Mouse (Mus musculus) intestine, postnatal 0 days (tissue): Measurements from ENCODE around the gene Socs2. TPM values are rescaled to one million over a fixed set of nuclear protein-coding genes. Genes with fewer than 3 reads are reported as not detected.

Experiments used
- ATAC-seq: fragments of 200-750 bp; cut with Nextera tagmentation; 2 replicates; pipeline ENCODE4 v1.8.0; 2017; ENCODE audit warnings: mild to moderate bottlenecking, moderate TSS enrichment, moderate library complexity
- H3K27ac ChIP-seq: fragments of 300-500 bp; sonication (generic); 2 replicates; pipeline ENCODE4 v1.5.1; 2014; ENCODE audit warnings: mild to moderate bottlenecking, low read depth, low read length, moderate library complexity
- H3K27me3 ChIP-seq: fragments of 300-500 bp; sonication (generic); replicated peaks from 2 replicates; pipeline ENCODE4 v1.6.1; 2014; ENCODE audit warnings: low read length, mixed read lengths; ENCODE audit not compliant: control insufficient read depth, insufficient read depth
- H3K36me3 ChIP-seq: fragments of 300-500 bp; sonication (generic); 2 replicates; pipeline ENCODE4 v1.6.1; 2014; ENCODE audit warnings: mild to moderate bottlenecking, moderate library complexity; ENCODE audit not compliant: control insufficient read depth, insufficient read depth
- H3K4me1 ChIP-seq: fragments of 300-500 bp; sonication (generic); replicated peaks from 2 replicates; pipeline ENCODE4 v1.6.1; 2014; ENCODE audit warnings: antibody characterized with exemption, low read length, mixed read lengths; ENCODE audit not compliant: control insufficient read depth, insufficient read depth
- H3K4me2 ChIP-seq: fragments of 300-500 bp; sonication (generic); replicated peaks from 2 replicates; pipeline ENCODE4 v1.6.1; 2014; ENCODE audit warnings: low read depth, mild to moderate bottlenecking, moderate library complexity
- H3K4me3 ChIP-seq: fragments of 300-500 bp; sonication (generic); 2 replicates; pipeline ENCODE4 v1.5.1; 2014; ENCODE audit warnings: low read depth, low read length
- H3K9ac ChIP-seq: fragments of 300-500 bp; sonication (generic); 2 replicates; pipeline ENCODE4 v1.6.1; 2014; ENCODE audit warnings: mild to moderate bottlenecking, low read depth, low read length
- H3K9me3 ChIP-seq: fragments of 300-500 bp; sonication (generic); 2 replicates; pipeline ENCODE4 v1.6.1; 2016; ENCODE audit warnings: mixed run types; ENCODE audit not compliant: control insufficient read depth
- CTCF ChIP-seq: sonication (generic); IDR thresholded peaks from 2 replicates; pipeline ENCODE4 v1.5.1; 2016; ENCODE audit warnings: low read depth, mild to moderate bottlenecking, control low read depth, antibody characterized with exemption, moderate library complexity
- WGBS: fragments of 180-500 bp; shearing (Covaris S2); extraction: QIAGEN DNeasy Blood & Tissue Kit; methylation state at CpG from one replicate; pipeline ENCODE4 v1.1.7; 2014; 5-methylcytosine and 5-hydroxymethylcytosine counted together
- polyA plus RNA-seq: library from polyadenylated mRNA; unstranded; fragments of >200 nt; fragmentation: Nextera tagmentation; extraction: Ambion mirVana; gene quantifications from 2 replicates; pipeline ENCODE4 v1.2.1, GENCODE M21; 2015

Gene Socs2
- polyA plus RNA-seq, 1 experiment from 2014 or later, result 158 TPM

DNA sequence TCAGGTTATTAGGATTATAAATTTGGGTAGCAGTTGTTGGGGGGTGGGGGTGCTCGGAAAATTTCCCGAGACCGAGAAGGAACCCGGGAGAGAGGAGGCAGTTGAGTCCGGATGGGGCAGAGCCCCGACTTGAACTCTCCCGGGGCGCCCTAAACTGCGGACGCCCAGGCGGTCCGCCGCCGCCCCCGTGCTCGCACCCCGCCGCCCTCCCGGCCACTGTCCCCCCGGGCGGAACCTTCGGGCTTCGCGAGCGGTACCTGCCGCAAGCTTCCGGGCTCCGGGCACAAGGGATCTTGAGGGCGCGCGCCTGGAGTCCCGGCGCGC lies 657 bp downstream of the Socs2 start:
- Histone ChIP-seq H3K27ac (peak overlapping the region; percentile 94), H3K36me3 (no peaks in the 10 kb centered on the region), H3K9ac (peak overlapping the region; percentile 88), H3K4me2 (peak overlapping the region; percentile 93), H3K9me3 (no peaks in the 10 kb centered on the region), H3K4me1 (no peaks in the 10 kb centered on the region), H3K4me3 (peak overlapping the region; percentile 71), H3K27me3 (no peaks in the 10 kb centered on the region)
- ATAC-seq, result no peak; the same call in 1 of the 2 replicates
- WGBS, result 1% methylated on average over 32 of the region's 34 CpGs
- TF ChIP-seq CTCF, result no peak

DNA sequence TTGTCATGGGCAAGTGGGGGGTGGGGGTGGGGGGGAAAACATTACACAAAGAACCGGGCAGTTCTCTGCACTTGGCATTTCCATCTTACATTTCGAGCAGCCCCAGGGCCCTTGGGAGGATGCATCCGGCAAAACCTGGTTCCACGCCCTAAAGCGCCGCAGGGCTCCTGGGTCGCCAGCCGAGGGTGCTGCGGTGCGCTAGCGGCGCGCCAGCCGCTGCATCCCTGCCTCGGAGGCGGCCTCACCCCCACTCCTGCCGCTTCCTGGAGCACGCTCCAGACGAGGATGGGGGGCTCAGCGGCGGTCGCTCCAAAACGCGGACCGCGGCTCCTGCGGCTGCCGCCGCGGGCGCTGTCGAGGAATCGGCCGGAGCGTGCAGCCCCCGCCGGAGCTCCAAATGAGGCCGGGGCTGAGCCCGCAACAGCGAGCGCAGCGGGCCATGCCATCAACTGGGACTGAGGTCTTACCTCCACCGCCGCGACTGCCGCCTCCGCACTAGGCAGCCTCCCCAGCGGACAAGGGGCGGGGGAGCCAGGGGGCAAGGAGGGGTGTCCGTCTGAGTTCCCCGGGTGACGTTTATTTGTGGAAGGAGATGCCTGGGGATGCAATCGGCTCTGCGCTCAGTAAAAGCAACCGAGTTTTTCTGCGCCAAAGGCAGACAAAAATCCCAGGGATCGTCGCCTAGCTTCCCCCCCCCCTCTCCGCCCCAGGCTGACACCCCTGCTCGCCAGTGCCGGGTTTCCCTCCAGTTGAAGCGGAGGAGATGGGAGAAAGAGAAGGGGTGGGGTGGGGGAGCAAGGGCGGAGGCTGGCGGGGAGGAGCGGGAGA lies 1.2 kb downstream of the Socs2 start:
- Histone ChIP-seq H3K27me3 (no peaks in the 10 kb centered on the region), H3K36me3 (no peaks in the 10 kb centered on the region), H3K27ac (peak overlapping the region; percentile 94), H3K4me1 (no peaks in the 10 kb centered on the region), H3K4me3 (peak overlapping the region; percentile 71), H3K4me2 (peak overlapping the region; percentile 93), H3K9ac (peak overlapping the region; percentile 88), H3K9me3 (no peaks in the 10 kb centered on the region)
- TF ChIP-seq CTCF, result peak; percentile 52
- ATAC-seq, result peak; percentile 0; the same call in 1 of the 2 replicates
- WGBS, result under 1% methylated on average over 61 of the region's 65 CpGs

DNA sequence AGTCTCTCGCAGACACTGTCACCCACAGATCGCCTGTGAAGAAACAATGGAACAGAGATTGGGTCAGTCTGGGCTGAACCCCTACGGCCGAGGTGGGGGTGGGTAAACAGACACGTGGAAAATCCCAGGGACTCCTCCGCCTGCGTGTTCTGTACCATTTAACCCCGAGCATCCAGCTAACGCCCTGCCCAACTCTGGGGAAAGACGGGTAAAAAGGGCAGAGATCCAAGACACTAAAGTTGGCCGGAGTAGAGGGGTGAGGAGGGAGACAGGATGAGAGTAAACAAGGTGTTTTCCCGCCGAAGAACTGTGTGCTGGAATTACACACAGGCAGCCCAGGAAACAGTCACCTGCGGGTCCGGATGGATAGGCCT lies 1.8 kb downstream of the Socs2 start:
- Histone ChIP-seq H3K27me3 (no peaks in the 10 kb centered on the region), H3K9me3 (no peaks in the 10 kb centered on the region), H3K4me1 (no peaks in the 10 kb centered on the region), H3K9ac (peak overlapping the region; percentile 88), H3K4me3 (peak overlapping the region; percentile 71), H3K27ac (peak overlapping the region; percentile 94), H3K36me3 (no peaks in the 10 kb centered on the region), H3K4me2 (peak overlapping the region; percentile 93)
- no peak for ATAC-seq
- TF ChIP-seq CTCF, result no peak
- WGBS, result 0% methylated on average over 15 of the region's 15 CpGs

DNA sequence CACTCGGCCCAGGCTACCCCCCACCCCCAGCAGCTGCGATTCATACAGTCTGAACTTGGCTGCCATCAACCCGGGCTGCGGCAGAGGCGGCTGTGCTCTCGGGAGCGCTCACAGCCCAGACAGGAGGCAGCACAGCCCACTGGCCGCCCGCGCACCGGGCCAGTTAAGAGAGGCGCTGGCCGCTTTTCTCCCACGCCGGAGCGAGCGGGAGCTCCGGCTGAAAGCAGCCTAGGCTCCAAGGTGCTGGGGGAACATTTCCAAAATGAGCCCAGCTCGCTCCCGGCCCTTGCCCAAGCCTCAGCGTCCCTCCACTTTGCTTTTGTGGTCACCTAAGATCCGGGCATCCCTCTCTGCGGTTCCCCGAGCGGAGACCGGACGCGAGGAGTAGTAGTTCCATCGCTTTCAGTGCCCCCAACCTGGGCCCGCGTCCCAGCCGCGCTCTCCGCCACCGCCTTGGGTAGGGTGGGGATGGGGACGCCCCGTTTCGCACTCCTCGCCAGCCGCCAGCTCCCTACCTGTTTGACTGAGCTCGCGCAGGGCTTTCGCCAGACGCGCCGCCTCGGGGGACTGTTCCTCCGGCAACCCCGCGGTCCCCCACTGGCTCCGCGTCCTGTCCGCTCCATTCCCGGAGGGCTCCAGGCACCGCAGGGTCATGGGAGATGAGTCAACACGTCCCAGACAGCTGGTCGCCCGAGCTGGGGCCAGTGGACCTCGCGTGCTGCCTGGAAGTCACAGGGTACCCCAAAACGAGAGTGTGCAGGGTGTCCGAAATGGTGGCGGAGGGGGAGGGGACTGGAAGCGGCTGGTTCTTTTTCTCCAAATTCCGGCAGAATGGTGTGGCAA lies 2.4 kb downstream of the Socs2 start:
- H3K4me3 ChIP-seq, result peak overlapping the region; percentile 71
- WGBS, result 2% methylated on average over 64 of the region's 65 CpGs
- H3K27ac ChIP-seq, result peak overlapping the region; percentile 94
- peak; percentile 27; the same call in 1 of the 2 replicates for TF ChIP-seq CTCF
- no peaks in the 10 kb centered on the region for H3K27me3 ChIP-seq
- H3K4me1 ChIP-seq, result no peaks in the 10 kb centered on the region
- no peaks in the 10 kb centered on the region for H3K9me3 ChIP-seq
- H3K9ac ChIP-seq, result peak overlapping the region; percentile 88
- ATAC-seq, result no peak
- H3K4me2 ChIP-seq, result peak overlapping the region; percentile 93
- 0 out of 2 replicates have a peak, but pooled peaks cover 4% of the 10 kb centered on the region for H3K36me3 ChIP-seq

DNA sequence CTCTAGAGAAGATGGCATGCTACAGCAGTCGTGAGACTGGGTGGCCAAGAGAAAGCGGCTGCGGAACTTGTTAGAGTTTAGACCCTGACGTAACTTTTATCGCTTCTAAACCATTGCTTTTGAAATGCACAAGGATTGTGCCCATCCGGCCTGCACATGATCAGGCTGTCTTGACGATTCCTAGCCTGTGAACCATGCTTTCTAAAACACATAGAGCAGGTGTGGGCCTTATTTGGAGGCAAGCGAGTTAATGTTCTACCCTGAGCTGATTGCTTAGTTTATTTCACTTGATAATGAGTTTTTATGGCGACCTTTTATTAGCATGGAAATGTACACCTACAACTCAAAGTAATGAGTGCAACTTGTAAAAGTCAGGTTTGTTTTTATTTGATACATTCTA lies 5.8 kb downstream of the Socs2 start:
- 0 out of 2 replicates have a peak, but pooled peaks cover 7% of the 10 kb centered on the region for H3K4me1 ChIP-seq
- WGBS, result 43% methylated on average over 9 of the region's 9 CpGs
- TF ChIP-seq CTCF, result no peak
- no peak overlapping the region; the same call in 1 of the 2 replicates for H3K9ac ChIP-seq
- H3K9me3 ChIP-seq, result no peaks in the 10 kb centered on the region
- peak; percentile 79 for ATAC-seq
- peaks cover 18% of the 10 kb centered on the region; the same call in 1 of the 2 replicates for H3K36me3 ChIP-seq
- no peak overlapping the region for H3K4me3 ChIP-seq
- peak overlapping the region; percentile 61 for H3K4me2 ChIP-seq
- H3K27ac ChIP-seq, result peak overlapping the region; percentile 76
- no peaks in the 10 kb centered on the region for H3K27me3 ChIP-seq

DNA sequence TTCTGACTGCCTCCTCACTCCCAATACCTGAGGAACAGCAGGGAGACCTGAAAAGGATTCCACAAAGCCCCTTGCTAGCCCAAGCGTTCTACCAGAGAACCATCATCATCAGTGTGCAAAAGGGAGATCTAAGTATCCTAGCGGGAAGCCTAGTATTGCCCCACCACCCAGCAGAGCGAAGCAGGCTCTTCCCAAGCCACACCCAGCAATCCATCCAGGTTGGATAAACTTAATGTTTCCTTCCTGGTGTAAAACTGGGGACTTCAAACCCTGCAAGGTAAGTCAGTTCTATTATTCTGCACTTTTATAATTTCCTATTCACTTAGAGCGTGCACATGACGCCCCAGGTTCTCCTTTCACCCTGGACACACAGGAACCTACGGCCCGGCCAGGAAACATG lies 6.3 kb downstream of the Socs2 start:
- ATAC-seq, result peak; percentile 84
- no peaks in the 10 kb centered on the region for H3K9me3 ChIP-seq
- 0 out of 2 replicates have a peak, but pooled peaks cover 7% of the 10 kb centered on the region for H3K4me1 ChIP-seq
- no peak overlapping the region for H3K9ac ChIP-seq
- H3K36me3 ChIP-seq, result peaks cover 22% of the 10 kb centered on the region; the same call in 1 of the 2 replicates
- H3K4me3 ChIP-seq, result peak overlapping the region; percentile 21
- peak overlapping the region; percentile 61 for H3K4me2 ChIP-seq
- 36% methylated on average over 7 of the region's 7 CpGs for WGBS
- TF ChIP-seq CTCF, result no peak
- peak overlapping the region; percentile 76 for H3K27ac ChIP-seq
- no peaks in the 10 kb centered on the region for H3K27me3 ChIP-seq
